ENCODE assay signal across 8 mouse cellular contexts in genomic region chr19:58910941-58911368, GRCm38 (mm10). TPM values are rescaled to one million over a fixed set of nuclear protein-coding genes. Genes with fewer than 3 reads are reported as not detected.
DNase-seq lines count a peak whose midpoint lies in the region; ATAC-seq and TF ChIP-seq lines count a peak whose summit lies in the region.

No protein-coding gene starts in this region.

- TF ChIP-seq POLR2A in cerebellum, adult 2 months (IDR thresholded peaks at IDR 0.05; ENCODE audit: borderline replicate concordance, insufficient read depth, low read length) = no peak

- H3K36me3 ChIP-seq in liver, embryonic 14.5 days (replicated peaks; ENCODE audit: control insufficient read depth, insufficient read depth, low read depth) = no peaks in the 10 kb centered on the region
- H3K36me3 ChIP-seq in neural tube, embryonic 15.5 days = no peaks in the 10 kb centered on the region

- H3K4me3 ChIP-seq in liver, embryonic 14.5 days (ENCODE audit: insufficient read depth in 1 of 2, low read depth in 2 of 2, low read length in 2 of 2) = peak overlapping the region; percentile 21 to 45; a peak in 3 of 4 replicates
- peak overlapping the region; percentile 38 for H3K4me3 ChIP-seq in neural tube, embryonic 15.5 days (replicated peaks)
- H3K4me3 ChIP-seq in cerebellum, adult 2 months (replicated peaks; ENCODE audit: insufficient read depth, low read depth, low read length) = no peak overlapping the region

- no peak overlapping the region for H3K9ac ChIP-seq in liver, embryonic 14.5 days (replicated peaks)
- H3K9ac ChIP-seq in neural tube, embryonic 15.5 days (replicated peaks) = peak overlapping the region; percentile 38; the same call in 1 of the 2 replicates

- no peak overlapping the region for H3K27ac ChIP-seq in liver, embryonic 14.5 days
- no peak overlapping the region for H3K27ac ChIP-seq in neural tube, embryonic 15.5 days (replicated peaks)
- no peak overlapping the region for H3K27ac ChIP-seq in cerebellum, adult 2 months (ENCODE audit: insufficient read depth, low read length)

- peak; percentile 75 for ATAC-seq in granulocyte monocyte progenitor cell, adult 5-6 weeks (replicated peaks; ENCODE audit: poor library complexity, severe bottlenecking)
- 0 out of 2 replicates have a peak, but pooled peaks have one; percentile 13 for ATAC-seq in liver, embryonic 14.5 days (ENCODE audit: insufficient read depth)
- ATAC-seq in neural tube, embryonic 15.5 days (ENCODE audit: low FRiP score) = peak; percentile 66; the same call in 1 of the 2 replicates

- no peak for TF ChIP-seq EP300 in liver, embryonic 14.5 days (IDR thresholded peaks at IDR 0.05; ENCODE audit: low read depth)

- no peak; the same call in 1 of the 2 replicates for TF ChIP-seq CTCF in liver, embryonic 14.5 days (IDR thresholded peaks at IDR 0.05; ENCODE audit: low read depth)
- TF ChIP-seq CTCF in cerebellum, adult 2 months (IDR thresholded peaks at IDR 0.05; ENCODE audit: borderline replicate concordance, insufficient read depth, low read depth, low read length) = no peak

- H3K27me3 ChIP-seq in liver, embryonic 14.5 days (ENCODE audit: control insufficient read depth, insufficient read depth, low read length) = no peaks in the 10 kb centered on the region
- H3K27me3 ChIP-seq in neural tube, embryonic 15.5 days (replicated peaks) = peaks cover 13% of the 10 kb centered on the region
- H3K27me3 ChIP-seq in cerebellum, adult 2 months (ENCODE audit: control insufficient read depth, insufficient read depth, low read length) = no peaks in the 10 kb centered on the region; the same call in 1 of the 2 replicates

- WGBS in liver, embryonic 14.5 days (ENCODE audit: insufficient replicate concordance) = 3% methylated on average over 11 of the region's 11 CpGs
- 3% methylated on average over 11 of the region's 11 CpGs for WGBS in neural tube, embryonic 15.5 days
- WGBS in cerebellum, adult 2 months = 8% methylated on average over 11 of the region's 11 CpGs

- 0 out of 4 replicates have a peak, but pooled peaks cover 0 to 4% of the 10 kb centered on the region in 2 experiments for H3K4me1 ChIP-seq in liver, embryonic 14.5 days (replicated peaks; ENCODE audit: control insufficient read depth in 2 of 2, insufficient read depth in 2 of 2, low read length in 1 of 2)
- H3K4me1 ChIP-seq in neural tube, embryonic 15.5 days = peaks cover 9% of the 10 kb centered on the region; the same call in 1 of the 2 replicates
- H3K4me1 ChIP-seq in cerebellum, adult 2 months (ENCODE audit: control insufficient read depth, insufficient read depth, low read length) = no peaks in the 10 kb centered on the region

- intact Hi-C loops in gastrocnemius, postnatal 36 days (cut with DNase I) = loop anchor here (2.0 kb wide), 1 partner anchor 288 kb away; no protein-coding TSS in a partner anchor

- H3K4me2 ChIP-seq in liver, embryonic 14.5 days (ENCODE audit: low read depth) = peak overlapping the region; percentile 44
- peak overlapping the region; percentile 59 for H3K4me2 ChIP-seq in neural tube, embryonic 15.5 days

- DNase-seq in embryo, embryonic 10 days (ENCODE audit: low spot score) = peak; percentile 61
- no peak for DNase-seq in embryo, embryonic 9.5 days (ENCODE audit: extremely low spot score)
- DNase-seq in NIH3T3 (ENCODE audit: low read depth) = peak; percentile 39
- DNase-seq in liver, embryonic 14.5 days (ENCODE audit: low read depth in 3 of 3, low spot score in 3 of 3) = no peak
- no peak for DNase-seq in gastrocnemius, postnatal 36 days
- DNase-seq in cerebellum, adult 2 months = no peak

- no peaks in the 10 kb centered on the region for H3K9me3 ChIP-seq in liver, embryonic 14.5 days (ENCODE audit: control insufficient read depth, low read length)
- no peaks in the 10 kb centered on the region for H3K9me3 ChIP-seq in neural tube, embryonic 15.5 days (replicated peaks)

RNA-seq across cellular contexts. Expression of gene Eno4, which starts 32.3 kb away (rescaled TPM):
- total RNA-seq in granulocyte monocyte progenitor cell, adult 5-6 weeks (2014; fragmentation: Nextera tagmentation) = not detected in 2 replicates
- not detected in 2 replicates for total RNA-seq in granulocyte monocyte progenitor cell, adult 5-6 weeks (2017)
- 0.02 and 0.03 TPM in 2 replicates for polyA plus RNA-seq in liver, embryonic 14.5 days (2012; rRNA removed)
- polyA plus RNA-seq in liver, embryonic 14.5 days (2014; fragmentation: Nextera tagmentation; extraction: Ambion mirVana) = not detected in 2 replicates
- polyA plus RNA-seq in neural tube, embryonic 15.5 days (2015; fragmentation: Nextera tagmentation; extraction: Ambion mirVana) = 1.3 and 1.8 TPM in 2 replicates
- total RNA-seq in gastrocnemius, postnatal 36 days (2021) = not detected
- 1.9 and 2.1 TPM in 2 replicates for polyA plus RNA-seq in cerebellum, adult 2 months (2012; rRNA removed)

RNA-seq across cellular contexts. Expression of gene Hspa12a, which starts 32.5 kb away (rescaled TPM):
- total RNA-seq in granulocyte monocyte progenitor cell, adult 5-6 weeks (2014; fragmentation: Nextera tagmentation) = not detected in 2 replicates
- total RNA-seq in granulocyte monocyte progenitor cell, adult 5-6 weeks (2017) = 0.05 TPM in 1 of 2 replicates, not detected in the other
- 0.25 and 0.32 TPM in 2 replicates for polyA plus RNA-seq in liver, embryonic 14.5 days (2012; rRNA removed)
- polyA plus RNA-seq in liver, embryonic 14.5 days (2014; fragmentation: Nextera tagmentation; extraction: Ambion mirVana) = 0.19 and 0.37 TPM in 2 replicates
- 67.8 and 72.7 TPM in 2 replicates for polyA plus RNA-seq in neural tube, embryonic 15.5 days (2015; fragmentation: Nextera tagmentation; extraction: Ambion mirVana)
- 1 to 10 TPM; 4.0 to 6.4 TPM for total RNA-seq in gastrocnemius, postnatal 36 days (2021)
- 102 and 103 TPM in 2 replicates for polyA plus RNA-seq in cerebellum, adult 2 months (2012; rRNA removed)

Comparison
In these comparisons a context has a peak if more than half of its experiments do, and no peak if none do; other contexts are left out.
1. DNase-seq: peak in embryo, embryonic 10 days (single experiment) and NIH3T3 (single experiment); none in embryo, embryonic 9.5 days (single experiment), liver, embryonic 14.5 days (0 of 3), gastrocnemius, postnatal 36 days (0 of 2) and cerebellum, adult 2 months (0 of 2).
2. ATAC-seq: peak in every context shown above with its lines; median percentile 75 in granulocyte monocyte progenitor cell, adult 5-6 weeks; 66 in neural tube, embryonic 15.5 days; 13 in liver, embryonic 14.5 days.
3. RNA of gene Hspa12a, which starts 32.5 kb away (polyA plus RNA-seq): 102 to 103 TPM in cerebellum, adult 2 months and 67.8 to 72.7 TPM in neural tube, embryonic 15.5 days; 0.19 to 0.37 TPM in liver, embryonic 14.5 days; every median in the first group is over 10 times any median in the second.